Mouse (Mus musculus): ENCODE measurements around the gene Pde4d. TPM values are rescaled to one million over a fixed set of nuclear protein-coding genes. Genes with fewer than 3 reads are reported as not detected.
A peak's percentile ranks its signal among the peaks of the same experiment; 100 is the strongest.

Gene Pde4d
- total RNA-seq, 2 experiments from 2014 or later, result 26.1 to 30.2 TPM

DNA sequence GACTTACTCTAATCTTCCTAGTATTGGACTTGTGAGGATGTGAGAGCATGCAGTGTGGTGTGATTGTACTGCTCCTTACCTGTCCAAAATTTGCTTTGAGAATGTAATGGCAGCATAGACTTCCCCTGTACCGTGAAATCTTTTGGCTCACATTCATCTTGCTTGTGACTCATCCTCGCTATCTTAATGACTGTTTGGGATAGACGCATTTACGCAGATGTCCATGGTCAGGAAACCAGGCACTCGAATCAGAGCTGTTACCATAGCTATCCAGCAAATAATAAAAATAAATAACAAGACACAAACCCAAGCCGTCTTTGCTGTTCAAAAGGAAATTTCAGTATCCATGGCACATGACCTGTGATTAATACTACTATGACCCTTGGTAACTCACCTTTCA is 829.5 kb downstream of the Pde4d start:
- DNase-seq (ENCODE audit: low spot score in 2 of 2), result no peak

- DNase-seq (ENCODE audit: low spot score in 2 of 2), result no peak
These were observed 830.7 kb downstream of the Pde4d start for GRCm38 (mm10) chr13:109280433-109280832.

DNA sequence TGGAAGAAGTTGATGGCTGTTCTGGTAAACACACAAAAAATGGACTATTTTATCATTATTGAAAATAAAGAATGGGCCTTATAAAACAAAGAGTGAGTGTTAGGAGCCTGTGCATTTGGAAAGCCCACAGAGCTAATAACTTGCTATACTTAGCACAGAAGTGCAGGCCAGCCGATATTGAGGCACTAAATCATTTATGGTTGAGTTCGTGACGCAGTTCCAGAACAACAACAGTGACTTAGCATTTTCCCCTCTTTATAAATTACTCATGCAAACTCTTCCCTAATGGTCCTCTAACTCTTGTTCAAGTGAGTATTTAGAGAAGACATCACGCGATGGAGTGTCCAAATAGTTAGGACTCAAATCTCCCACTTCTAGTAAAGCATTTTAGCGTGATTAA is 837.7 kb downstream of the Pde4d start:
- no peak for DNase-seq (ENCODE audit: low spot score in 2 of 2)

- DNase-seq (ENCODE audit: low spot score in 2 of 2), result no peak
These were observed 841.2 kb downstream of the Pde4d start for GRCm38 (mm10) chr13:109290922-109291321.

GRCm38 (mm10) chr13:109293011-109293410 is 843.3 kb downstream of the Pde4d start:
- DNase-seq (ENCODE audit: low spot score in 2 of 2), result no peak

DNA sequence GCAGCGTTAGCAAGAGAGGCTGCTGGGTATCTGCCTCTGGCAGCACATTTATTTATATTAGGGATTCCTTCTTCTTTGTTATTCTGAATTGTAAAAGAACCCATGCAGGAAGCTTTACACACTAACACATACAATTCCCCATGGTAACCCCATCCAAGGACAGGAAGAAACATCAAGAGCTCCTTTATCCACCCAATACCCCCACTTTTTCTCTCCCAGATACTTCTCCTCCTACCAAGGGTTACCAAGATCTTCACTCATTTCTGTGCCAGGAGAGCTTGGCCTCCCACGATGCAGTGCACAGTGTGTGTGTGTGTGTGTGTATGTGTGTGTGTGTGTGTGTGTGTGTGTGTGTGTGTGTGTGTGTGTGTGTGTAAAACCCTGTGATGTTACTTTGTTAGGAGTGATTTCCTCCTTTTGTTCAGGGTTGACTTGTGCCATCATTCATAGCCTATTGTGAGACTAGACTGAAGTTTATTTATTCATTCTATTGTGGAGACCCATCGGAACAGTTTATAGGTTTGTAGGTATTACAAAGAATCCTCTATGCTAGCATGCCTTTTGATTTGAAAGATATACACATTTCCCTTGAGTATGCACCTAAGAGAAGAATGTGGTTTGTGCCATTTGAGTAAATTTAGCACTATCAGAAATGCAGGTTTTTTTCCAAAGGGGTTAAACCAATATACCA is 846.7 kb downstream of the Pde4d start:
- no peak for DNase-seq (ENCODE audit: low spot score in 2 of 2)

- DNase-seq (ENCODE audit: low spot score in 2 of 2), result no peak
These were observed 849.1 kb downstream of the Pde4d start for GRCm38 (mm10) chr13:109298852-109299251.

DNA sequence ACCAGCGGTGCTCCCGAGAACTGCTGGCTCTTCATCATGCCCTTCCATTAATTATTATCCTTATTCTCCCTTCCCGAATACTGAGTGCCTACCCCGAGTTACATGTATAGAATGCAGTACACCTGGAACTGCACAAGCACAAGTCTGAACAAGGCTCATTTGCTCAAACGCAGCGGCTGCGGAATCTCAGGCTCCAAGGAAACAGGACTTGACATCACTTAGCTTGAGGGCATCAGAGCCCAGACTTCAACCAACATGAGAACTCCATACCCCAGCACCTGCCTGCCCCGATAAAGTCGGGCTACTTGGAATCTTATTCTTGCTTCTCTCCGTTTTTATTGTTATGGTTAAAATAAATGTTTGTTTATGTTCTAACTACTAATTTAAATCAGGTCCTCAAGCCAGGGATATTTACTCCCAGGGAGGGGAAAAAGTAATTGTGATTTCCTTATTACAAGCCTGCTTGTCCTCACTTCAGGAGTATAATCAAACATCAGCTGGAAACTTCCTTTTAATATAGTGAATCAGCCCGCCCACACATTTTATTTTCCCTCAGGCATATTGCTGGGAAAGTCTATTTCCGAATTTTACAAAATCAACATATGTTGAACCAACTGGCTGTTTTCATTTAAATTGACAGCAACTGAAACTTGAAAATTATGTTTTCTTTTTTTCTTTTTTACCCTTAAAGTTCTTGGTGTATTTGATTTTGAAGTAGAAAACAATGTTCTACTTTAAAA is 849.9 kb downstream of the Pde4d start:
- no peak for DNase-seq (ENCODE audit: low spot score in 2 of 2)

- DNase-seq (ENCODE audit: low spot score in 2 of 2), result no peak
These were observed 862.8 kb downstream of the Pde4d start for GRCm38 (mm10) chr13:109312542-109312941.

DNA sequence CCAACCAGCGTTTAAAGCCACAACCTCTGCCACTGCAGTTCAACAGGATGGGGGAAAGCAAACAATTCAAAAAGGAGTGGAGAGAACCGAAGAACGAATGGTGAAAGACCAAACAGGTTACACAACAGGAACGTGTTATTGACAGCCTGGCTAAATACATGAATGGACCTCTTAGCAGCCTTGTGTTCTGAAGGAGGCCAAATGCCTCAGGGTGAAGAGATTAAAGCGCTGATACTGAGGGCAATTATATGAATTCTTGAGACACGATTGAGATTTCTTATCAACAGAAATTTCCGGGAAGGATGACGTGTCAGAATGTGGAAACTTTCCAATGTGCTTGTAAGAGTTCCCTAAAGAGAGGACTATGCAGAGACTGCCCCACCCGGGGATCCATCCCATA is 865.9 kb downstream of the Pde4d start:
- no peak for DNase-seq (ENCODE audit: low spot score in 2 of 2)

DNA sequence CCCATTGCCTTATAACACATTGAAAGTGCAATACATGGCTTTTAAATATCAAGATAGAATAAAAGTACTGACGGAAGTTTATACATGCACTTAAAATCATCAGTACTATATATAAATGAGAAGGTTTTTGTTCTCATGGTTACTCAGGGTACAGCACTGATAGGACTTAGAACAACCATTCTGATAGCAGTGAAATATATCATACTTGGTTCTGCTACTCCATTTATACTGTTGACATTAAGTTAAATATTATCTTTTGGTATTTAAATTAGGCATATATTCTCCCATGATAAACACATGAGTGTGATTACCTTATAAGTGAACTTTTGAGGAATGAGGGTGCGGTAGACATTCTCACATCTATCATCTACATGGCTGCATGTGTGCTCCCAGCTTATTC is 867.9 kb downstream of the Pde4d start:
- no peak for DNase-seq (ENCODE audit: low spot score in 2 of 2)

GRCm38 (mm10) chr13:109318434-109318998 is 868.8 kb downstream of the Pde4d start:
- DNase-seq (ENCODE audit: low spot score in 2 of 2), result no peak

DNA sequence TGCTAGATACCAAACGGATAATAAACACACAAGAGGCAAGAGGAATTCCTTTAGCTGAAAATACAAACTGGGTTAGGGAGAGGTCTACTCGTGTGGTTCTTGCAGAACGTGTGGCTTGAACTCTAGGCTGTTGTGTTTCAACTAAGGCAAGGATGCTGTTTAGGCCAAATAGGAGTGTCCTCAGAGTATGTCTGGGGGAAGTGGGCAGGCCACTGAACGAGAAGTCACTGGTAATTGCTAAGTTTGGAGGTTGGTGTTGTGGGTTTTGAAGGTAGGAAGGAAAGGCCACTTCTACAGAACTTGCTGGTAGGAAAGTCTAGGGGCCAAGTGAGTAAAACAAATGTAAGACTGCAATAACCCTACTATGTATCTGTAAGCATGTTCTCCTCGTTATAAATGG is 876.3 kb downstream of the Pde4d start:
- no peak for DNase-seq (ENCODE audit: low spot score in 2 of 2)

DNA sequence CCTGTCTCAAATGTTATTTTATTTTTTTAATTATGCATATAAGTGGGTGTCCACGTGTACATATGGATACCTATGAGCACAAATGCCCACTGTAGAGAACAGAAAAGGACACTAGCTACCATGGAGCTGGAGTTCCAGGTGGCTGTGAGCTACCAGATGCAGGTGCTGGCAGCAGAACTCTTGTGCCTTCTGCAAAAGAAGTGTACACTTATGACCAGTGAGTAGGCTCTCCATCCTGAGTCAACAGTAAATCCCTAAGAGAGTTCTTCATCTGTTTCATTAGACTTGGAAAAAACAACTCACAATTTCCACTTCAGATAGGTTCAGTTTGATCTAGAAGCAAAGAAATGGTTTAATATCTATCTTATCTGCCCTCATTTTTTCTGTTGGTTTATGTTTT is 881.8 kb downstream of the Pde4d start:
- DNase-seq (ENCODE audit: low spot score in 2 of 2), result no peak

DNA sequence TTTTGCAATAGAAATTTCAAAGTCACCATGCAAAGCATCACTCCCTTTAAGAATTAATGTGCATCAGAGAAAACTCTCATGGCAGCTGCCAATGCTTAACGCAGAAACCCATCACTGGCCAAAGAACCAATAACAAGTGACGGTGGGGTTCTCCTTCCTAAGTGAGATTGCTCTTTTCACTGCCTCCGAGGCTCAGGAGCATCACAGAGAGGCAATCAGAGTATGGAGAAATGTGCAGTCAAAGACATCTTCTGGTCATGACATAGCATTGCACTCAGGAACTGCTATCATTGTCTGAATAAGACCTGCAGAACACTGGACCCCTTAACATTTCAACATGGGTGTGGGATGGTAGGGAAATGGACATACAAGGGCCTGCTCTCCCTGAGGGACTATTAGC is 892.2 kb downstream of the Pde4d start:
- no peak for DNase-seq (ENCODE audit: low spot score in 2 of 2)

GRCm38 (mm10) chr13:109342469-109342868 is 892.7 kb downstream of the Pde4d start:
- no peak for DNase-seq (ENCODE audit: low spot score in 2 of 2)

DNA sequence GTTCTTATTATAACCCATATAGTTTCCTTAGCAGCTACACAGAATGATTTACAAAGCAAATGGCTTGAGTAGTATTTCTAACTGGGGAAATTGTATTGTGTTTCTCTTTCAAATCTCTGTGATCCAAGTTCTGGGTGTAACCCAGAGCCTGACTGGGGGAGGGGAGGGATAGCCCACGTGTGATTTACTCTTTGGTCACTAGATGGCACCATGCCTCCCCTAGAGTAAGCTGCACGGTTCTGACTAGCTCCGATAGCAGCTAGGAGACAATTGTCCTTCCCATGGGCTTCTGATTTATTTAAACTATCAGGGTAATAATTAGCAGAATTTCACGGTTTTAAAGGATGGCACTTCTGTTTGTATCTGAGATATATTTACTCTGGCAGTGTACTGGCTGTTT is 893.8 kb downstream of the Pde4d start:
- DNase-seq (ENCODE audit: low spot score in 2 of 2), result peak; percentile 21 to 32

- DNase-seq (ENCODE audit: low spot score in 2 of 2), result no peak
These were observed 898.0 kb downstream of the Pde4d start for GRCm38 (mm10) chr13:109347770-109348169.

DNA sequence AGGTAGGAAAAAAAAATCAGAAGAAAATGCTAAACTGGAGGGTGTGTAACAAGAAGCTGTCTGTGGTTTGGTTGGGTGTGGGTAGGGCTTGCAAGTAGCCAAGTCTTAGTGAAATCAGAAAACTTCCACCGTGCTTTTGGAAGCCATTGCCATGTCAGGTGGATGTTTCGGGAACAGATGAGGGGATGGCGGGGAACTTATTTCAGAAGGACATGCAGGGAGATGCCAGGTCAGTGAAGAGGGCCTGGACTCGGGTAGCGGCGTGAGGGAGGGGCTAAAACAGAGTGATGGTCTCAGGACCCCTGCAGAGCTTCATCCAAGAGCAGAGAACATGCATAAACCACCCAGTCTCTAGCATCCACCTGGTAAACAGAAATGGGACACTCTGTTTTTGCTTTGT is 898.6 kb downstream of the Pde4d start:
- no peak for DNase-seq (ENCODE audit: low spot score in 2 of 2)

DNA sequence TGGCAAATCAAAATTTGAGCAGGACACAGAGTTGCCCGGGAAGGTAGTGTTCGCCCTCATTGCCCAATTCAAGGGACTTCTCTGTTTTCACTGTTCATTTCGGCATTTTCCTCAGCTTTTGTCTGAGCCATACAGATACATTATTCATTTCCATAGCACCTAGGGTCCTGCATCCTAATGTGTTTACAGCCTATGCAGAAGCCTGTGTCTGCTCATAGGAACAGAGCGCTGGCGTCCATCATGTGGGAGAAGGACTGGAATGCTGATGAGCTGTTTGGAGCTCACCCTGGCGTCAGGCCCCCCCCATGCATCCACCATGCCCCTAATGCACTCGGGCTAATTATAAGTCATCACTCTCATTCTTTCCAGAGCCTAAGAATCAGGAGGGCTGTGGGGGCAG is 900.4 kb downstream of the Pde4d start:
- no peak for DNase-seq (ENCODE audit: low spot score in 2 of 2)

- no peak for DNase-seq (ENCODE audit: low spot score in 2 of 2)
These were observed 904.3 kb downstream of the Pde4d start for GRCm38 (mm10) chr13:109354017-109354416.

DNA sequence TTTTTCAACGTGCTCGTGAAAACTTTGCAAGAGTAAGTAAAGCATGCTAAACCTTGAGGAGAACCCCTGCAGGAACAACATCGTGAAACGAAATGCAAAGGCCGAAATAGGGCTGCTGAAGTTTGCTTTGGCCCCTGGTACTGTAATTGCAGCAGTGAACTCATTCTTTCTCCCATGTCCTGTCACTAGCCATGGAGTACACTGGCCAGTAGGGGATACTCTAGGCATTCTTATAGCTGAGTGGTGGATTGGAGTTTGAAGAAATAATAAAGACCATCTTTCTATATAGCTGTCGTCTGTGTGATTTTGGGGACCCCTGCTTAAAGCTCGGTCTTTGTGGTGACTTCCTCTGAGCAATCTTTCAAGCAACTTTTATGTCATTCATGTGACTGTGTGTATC is 906.5 kb downstream of the Pde4d start:
- DNase-seq (ENCODE audit: low spot score in 2 of 2), result no peak

DNA sequence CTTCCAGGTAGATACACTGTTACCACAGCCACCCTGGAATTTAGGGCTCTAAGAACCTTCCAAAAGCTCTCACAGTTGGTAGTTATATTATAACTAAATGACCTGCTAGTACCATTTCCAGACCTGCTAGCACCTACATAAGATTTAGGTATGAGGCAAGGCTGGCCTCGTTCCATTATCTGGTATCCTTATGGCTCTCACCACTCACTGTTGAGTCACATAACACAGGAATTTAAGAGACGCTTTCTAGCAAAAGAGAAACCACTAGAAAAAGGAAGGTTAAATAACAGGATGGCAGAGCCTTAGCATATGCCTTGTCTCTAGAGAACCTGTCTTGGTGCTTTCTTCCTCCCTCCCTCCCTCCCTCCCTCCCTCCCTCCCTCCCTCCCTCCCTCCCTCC is 910.2 kb downstream of the Pde4d start:
- no peak for DNase-seq (ENCODE audit: low spot score in 2 of 2)

All from adrenal gland, postnatal 4 days (tissue).